Mouse (Mus musculus) ES-Bruce4 (cell line): ENCODE data around the gene Bcat2. TPM values are rescaled to one million over a fixed set of nuclear protein-coding genes. Genes with fewer than 3 reads are reported as not detected.

Experiments
- H3K27ac ChIP-seq: 2 replicates; pipeline ENCODE4 v1.5.1; 2012; ENCODE audit warnings: low read length, inconsistent platforms; ENCODE audit not compliant: insufficient read depth
- H3K27me3 ChIP-seq: 2 replicates; pipeline ENCODE4 v1.6.1; 2012; ENCODE audit warnings: mild to moderate bottlenecking, low read length, inconsistent platforms; ENCODE audit not compliant: control insufficient read depth, poor library complexity, insufficient read depth, severe bottlenecking
- H3K36me3 ChIP-seq: 2 replicates; pipeline ENCODE4 v1.6.1; 2012; ENCODE audit warnings: inconsistent platforms, mild to moderate bottlenecking, low read length, moderate library complexity; ENCODE audit not compliant: control insufficient read depth, poor library complexity, insufficient read depth, severe bottlenecking
- H3K4me1 ChIP-seq: one replicate; pipeline ENCODE4 v1.8.1; 2011; ENCODE audit warnings: low read length; ENCODE audit not compliant: control insufficient read depth, insufficient read depth
- H3K4me3 ChIP-seq: 2 replicates; pipeline ENCODE4 v1.5.1; 2011; ENCODE audit warnings: low read depth, mild to moderate bottlenecking, low read length
- H3K9ac ChIP-seq: 2 replicates; pipeline ENCODE4 v1.6.1; 2012; ENCODE audit warnings: low read depth, mild to moderate bottlenecking, inconsistent platforms; ENCODE audit not compliant: poor library complexity, severe bottlenecking
- H3K9me3 ChIP-seq: replicated peaks from 2 replicates; pipeline ENCODE4 v1.6.1; 2012; ENCODE audit warnings: mild to moderate bottlenecking, low read length, inconsistent platforms; ENCODE audit not compliant: control insufficient read depth, poor library complexity, insufficient read depth, severe bottlenecking
- CTCF ChIP-seq: IDR thresholded peaks from one replicate; pipeline ENCODE4 v1.8.1; 2011; ENCODE audit warnings: low read depth, low read length
- EP300 ChIP-seq: IDR thresholded peaks from 2 replicates; pipeline ENCODE4 v1.6.1; 2011; ENCODE audit warnings: low read depth, low read length; ENCODE audit not compliant: insufficient read depth
- POLR2A ChIP-seq: IDR thresholded peaks from one replicate; pipeline ENCODE4 v1.8.1; 2011; ENCODE audit warnings: low read length; ENCODE audit not compliant: insufficient read depth
- polyA plus RNA-seq: library from polyadenylated mRNA; stranded (reverse); fragments of >200 nt; gene quantifications from 2 replicates; pipeline ENCODE4 v1.2.4, GENCODE M21; 2011; ENCODE audit warnings: low read depth; ENCODE audit not compliant: missing spikeins, insufficient read depth, insufficient read length

Bcat2 gene
- polyA plus RNA-seq, 1 experiment = 104 TPM

GRCm38 (mm10) chr7:45623507-45623906 lies 53.6 kb downstream of the Bcat2 start:
- H3K4me3 ChIP-seq = no peak overlapping the region
- no peak for TF ChIP-seq CTCF
- no peak for TF ChIP-seq POLR2A
- TF ChIP-seq EP300 = no peak
- no peaks in the 10 kb centered on the region for H3K36me3 ChIP-seq
- no peaks in the 10 kb centered on the region for H3K27me3 ChIP-seq
- no peak overlapping the region for H3K27ac ChIP-seq
- H3K9ac ChIP-seq = no peak overlapping the region
- H3K9me3 ChIP-seq = no peaks in the 10 kb centered on the region
- H3K4me1 ChIP-seq = no peaks in the 10 kb centered on the region

GRCm38 (mm10) chr7:45624718-45625117 lies 54.8 kb downstream of the Bcat2 start:
- Histone ChIP-seq H3K36me3 (no peaks in the 10 kb centered on the region), H3K4me1 (no peaks in the 10 kb centered on the region), H3K9me3 (no peaks in the 10 kb centered on the region), H3K27ac (no peak overlapping the region), H3K4me3 (no peak overlapping the region), H3K9ac (no peak overlapping the region), H3K27me3 (no peaks in the 10 kb centered on the region)
- no peak for TF ChIP-seq CTCF
- no peak for TF ChIP-seq EP300
- TF ChIP-seq POLR2A = no peak

DNA sequence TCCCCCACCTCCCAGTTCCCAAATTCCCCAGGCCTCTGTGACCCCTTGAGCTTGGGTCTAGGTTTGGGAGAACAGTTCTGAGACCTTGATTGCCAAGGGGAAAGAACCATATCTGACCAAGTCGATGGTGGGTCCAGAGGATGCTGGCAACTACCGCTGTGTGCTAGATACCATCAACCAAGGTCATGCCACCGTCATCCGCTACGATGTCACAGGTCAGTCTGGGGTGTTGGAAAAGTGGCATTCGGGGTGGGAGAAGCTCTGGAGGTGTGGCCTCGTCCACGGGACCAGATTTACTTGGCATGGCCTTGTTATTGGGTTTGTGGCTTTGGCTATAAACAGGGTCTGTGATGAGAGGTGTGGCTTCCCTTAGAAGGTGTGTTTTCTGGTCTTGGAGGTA lies 55.5 kb downstream of the Bcat2 start:
- TF ChIP-seq POLR2A (no peak), CTCF (no peak), EP300 (no peak)
- no peak overlapping the region for H3K9ac ChIP-seq
- H3K4me1 ChIP-seq = no peaks in the 10 kb centered on the region
- no peak overlapping the region for H3K27ac ChIP-seq
- H3K4me3 ChIP-seq = no peak overlapping the region
- no peaks in the 10 kb centered on the region for H3K9me3 ChIP-seq
- H3K27me3 ChIP-seq = no peaks in the 10 kb centered on the region
- no peaks in the 10 kb centered on the region for H3K36me3 ChIP-seq

DNA sequence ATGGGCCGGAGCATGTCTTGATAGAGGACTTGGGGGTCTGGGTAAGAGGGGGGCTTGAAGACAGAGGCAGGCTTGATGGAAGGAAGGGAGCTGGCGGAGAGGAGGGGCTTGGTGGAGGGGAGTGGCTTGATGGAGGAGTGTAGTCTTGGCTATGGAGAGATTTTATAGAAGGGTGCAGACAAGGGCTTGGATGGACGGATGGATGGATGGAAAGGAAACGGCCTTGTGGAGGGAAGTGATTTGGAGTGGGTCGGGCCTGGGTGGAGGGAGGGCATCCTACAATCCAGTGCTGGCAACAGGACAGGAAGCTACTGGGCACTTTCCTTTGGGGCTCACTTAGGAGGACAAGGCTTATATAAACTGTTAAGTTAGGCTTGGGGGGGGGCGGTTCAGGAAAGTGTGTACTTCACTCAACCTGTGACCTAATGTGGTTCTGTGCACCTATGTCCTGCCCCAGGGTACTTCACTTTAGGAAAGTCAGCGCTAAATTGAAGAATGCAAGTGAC lies 56.7 kb downstream of the Bcat2 start:
- Histone ChIP-seq H3K36me3 (no peaks in the 10 kb centered on the region), H3K27ac (no peak overlapping the region), H3K4me1 (no peaks in the 10 kb centered on the region), H3K27me3 (no peaks in the 10 kb centered on the region), H3K9ac (peak overlapping the region; percentile 78; the same call in 1 of the 2 replicates), H3K4me3 (no peak overlapping the region), H3K9me3 (no peaks in the 10 kb centered on the region)
- TF ChIP-seq EP300 (no peak), POLR2A (no peak), CTCF (no peak)

GRCm38 (mm10) chr7:45627261-45627660 lies 57.3 kb downstream of the Bcat2 start, which contains the start of gene Rasip1:
Gene Rasip1 (plus strand): TSS chr7:45627488.
- H3K9ac ChIP-seq = peak within 1 kb of the TSS; percentile 78
- no peaks in the 10 kb centered on the region for H3K27me3 ChIP-seq
- no peak for TF ChIP-seq POLR2A
- TF ChIP-seq EP300 = no peak
- TF ChIP-seq CTCF = no peak
- no peaks in the 10 kb centered on the region for H3K36me3 ChIP-seq
- H3K27ac ChIP-seq = no peak within 1 kb of the TSS
- peaks cover 5% of the 10 kb centered on the region for H3K4me1 ChIP-seq
- H3K4me3 ChIP-seq = peak within 1 kb of the TSS; percentile 29
- H3K9me3 ChIP-seq = no peaks in the 10 kb centered on the region

- no peaks in the 10 kb centered on the region for H3K27me3 ChIP-seq
- peaks cover 5% of the 10 kb centered on the region for H3K4me1 ChIP-seq
- H3K27ac ChIP-seq = no peak overlapping the region
- no peaks in the 10 kb centered on the region for H3K9me3 ChIP-seq
- peak overlapping the region; percentile 57 for H3K4me3 ChIP-seq
- TF ChIP-seq CTCF = peak; percentile 71
- TF ChIP-seq EP300 = no peak
- peak overlapping the region; percentile 78 for H3K9ac ChIP-seq
- H3K36me3 ChIP-seq = no peaks in the 10 kb centered on the region
These were observed 58.7 kb downstream of the Bcat2 start for GRCm38 (mm10) chr7:45628364-45629294.
